ENCODE assay signal across 17 mouse cellular contexts in the genomic region with DNA sequence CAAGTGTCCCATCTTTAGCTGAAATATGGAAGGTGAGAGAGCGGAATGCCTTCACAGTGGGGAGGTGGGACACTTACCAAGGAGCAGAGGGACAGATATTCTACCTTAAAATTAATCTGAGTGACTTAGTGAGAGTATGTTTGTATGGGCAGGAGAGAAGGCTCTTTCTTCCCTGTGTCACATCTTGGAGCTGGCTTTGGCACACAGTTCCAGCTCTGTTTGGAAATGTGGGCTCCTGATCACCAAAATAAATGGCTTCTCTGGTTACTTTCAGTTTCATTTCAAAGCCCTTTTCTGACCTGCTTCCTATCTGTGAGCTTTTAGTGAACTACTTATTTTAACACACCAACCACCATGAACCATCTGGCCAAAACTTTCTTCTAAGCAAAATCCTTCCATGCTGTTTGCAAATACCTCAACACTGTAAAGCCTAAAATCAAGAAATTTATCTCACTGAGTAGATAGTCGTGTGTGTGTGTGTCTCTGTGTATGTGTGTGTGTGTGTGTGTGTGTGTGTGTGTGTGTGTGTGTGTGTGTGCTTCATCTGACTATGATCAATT. TPM values are rescaled to one million over a fixed set of nuclear protein-coding genes. Genes with fewer than 3 reads are reported as not detected.
A peak's percentile ranks its signal among the peaks of the same experiment; 100 is the strongest.
DNase-seq lines count a peak whose midpoint lies in the region; ATAC-seq and TF ChIP-seq lines count a peak whose summit lies in the region.
"Had no signal": no experiment of that assay in that cellular context is flagged by ENCODE, and none has a peak within 500 bp of the region (broad histone marks: within the 10 kb centered on the region; RNA-seq: fewer than 3 reads in every experiment).

No protein-coding gene starts in this region.

- DNase-seq in CD4-positive, CD25-positive, alpha-beta regulatory T cell, adult 2 months (ENCODE audit: low read depth, low spot score), result peak; percentile 57
- DNase-seq in 3134 (ENCODE audit: extremely low read depth, insufficient read length, low spot score) (peak; percentile 20), adipocyte (ENCODE audit: low spot score) (peak; percentile 52)
- no peak for DNase-seq in liver, embryonic 14.5 days (ENCODE audit: low read depth in 3 of 3, low spot score in 3 of 3)
- DNase-seq in cerebellum, postnatal 4 days (ENCODE audit: low spot score in 2 of 2), result no peak
- no peak for DNase-seq in forebrain, embryonic 14.5 days (ENCODE audit: low spot score)
- DNase-seq in embryo, embryonic 10 days (ENCODE audit: low spot score), result no peak
- DNase-seq: cerebellum, adult 18-20 months; heart, postnatal 10 days; kidney, adult 8-10 months; kidney, postnatal 4 days; lung, postnatal 10 days had no signal

- TF ChIP-seq EP300 in liver, embryonic 14.5 days (IDR thresholded peaks at IDR 0.05; ENCODE audit: low read depth), result no peak

- TF ChIP-seq CTCF in liver, embryonic 14.5 days (IDR thresholded peaks at IDR 0.05; ENCODE audit: low read depth), result no peak

- H3K36me3 ChIP-seq in liver, embryonic 14.5 days (replicated peaks; ENCODE audit: control insufficient read depth, insufficient read depth, low read depth), result no peaks in the 10 kb centered on the region
- H3K36me3 ChIP-seq in forebrain, embryonic 14.5 days (ENCODE audit: control insufficient read depth, insufficient read depth, low read length), result no peaks in the 10 kb centered on the region
- H3K36me3 ChIP-seq: forebrain, embryonic 10.5 days; limb, embryonic 12.5 days; midbrain, embryonic 12.5 days had no signal

- H3K27ac ChIP-seq in liver, embryonic 14.5 days, result no peak overlapping the region
- H3K27ac ChIP-seq in forebrain, embryonic 14.5 days (ENCODE audit: low read depth, low read length), result no peak overlapping the region
- H3K27ac ChIP-seq: forebrain, embryonic 10.5 days; hindbrain, embryonic 14.5 days; limb, embryonic 12.5 days; midbrain, embryonic 12.5 days had no signal

- H3K4me3 ChIP-seq in liver, embryonic 14.5 days (ENCODE audit: insufficient read depth in 1 of 2, low read depth in 2 of 2, low read length in 2 of 2), result no peak overlapping the region
- H3K4me3 ChIP-seq in forebrain, embryonic 14.5 days (ENCODE audit: low read depth, low read length), result no peak overlapping the region
- H3K4me3 ChIP-seq: forebrain, embryonic 10.5 days; limb, embryonic 12.5 days; midbrain, embryonic 12.5 days had no signal

- H3K9ac ChIP-seq in liver, embryonic 14.5 days (replicated peaks), result no peak overlapping the region
- no peak overlapping the region for H3K9ac ChIP-seq in forebrain, embryonic 14.5 days (ENCODE audit: low read length)
- H3K9ac ChIP-seq: hindbrain, embryonic 14.5 days; limb, embryonic 12.5 days; midbrain, embryonic 12.5 days had no signal

- 55% methylated on average over 2 of the region's 2 CpGs for WGBS in liver, embryonic 14.5 days (ENCODE audit: insufficient replicate concordance)
- 94% methylated on average over 2 of the region's 2 CpGs for WGBS in forebrain, embryonic 14.5 days

- no peaks in the 10 kb centered on the region for H3K9me3 ChIP-seq in liver, embryonic 14.5 days (ENCODE audit: control insufficient read depth, low read length)
- H3K9me3 ChIP-seq in forebrain, embryonic 14.5 days (replicated peaks; ENCODE audit: control insufficient read depth, low read length), result no peaks in the 10 kb centered on the region
- H3K9me3 ChIP-seq: forebrain, embryonic 10.5 days; limb, embryonic 12.5 days; midbrain, embryonic 12.5 days had no signal

- no peaks in the 10 kb centered on the region for H3K27me3 ChIP-seq in liver, embryonic 14.5 days (ENCODE audit: control insufficient read depth, insufficient read depth, low read length)
- no peaks in the 10 kb centered on the region for H3K27me3 ChIP-seq in forebrain, embryonic 14.5 days (replicated peaks; ENCODE audit: control insufficient read depth, insufficient read depth, low read length)
- H3K27me3 ChIP-seq: limb, embryonic 12.5 days had no signal

- H3K4me2 ChIP-seq in liver, embryonic 14.5 days (ENCODE audit: low read depth), result peak overlapping the region; percentile 17; the same call in 1 of the 2 replicates
- no peak overlapping the region for H3K4me2 ChIP-seq in forebrain, embryonic 14.5 days (ENCODE audit: low read length)
- H3K4me2 ChIP-seq: hindbrain, embryonic 14.5 days; limb, embryonic 12.5 days; midbrain, embryonic 12.5 days had no signal

- peaks cover 34 to 39% of the 10 kb centered on the region in 2 experiments for H3K4me1 ChIP-seq in liver, embryonic 14.5 days (replicated peaks; ENCODE audit: control insufficient read depth in 2 of 2, insufficient read depth in 2 of 2, low read length in 1 of 2)
- 0 out of 2 replicates have a peak, but pooled peaks cover 2% of the 10 kb centered on the region for H3K4me1 ChIP-seq in forebrain, embryonic 14.5 days (ENCODE audit: control insufficient read depth, insufficient read depth, low read length)

- ATAC-seq in CD4-positive, CD25-positive, alpha-beta regulatory T cell, adult 4 months, result no peak
- no peak for ATAC-seq in liver, embryonic 14.5 days (ENCODE audit: insufficient read depth)
- ATAC-seq in forebrain, embryonic 14.5 days, result no peak

RNA-seq across cellular contexts. Expression of a gene that starts 1.5 kb away (rescaled TPM):
- polyA plus RNA-seq in CD4-positive, CD25-positive, alpha-beta regulatory T cell, adult 4 months (2017; shearing (Covaris generic)), result 100 to 1,000 TPM; 109 to 197 TPM
- polyA plus RNA-seq in liver, embryonic 14.5 days (2012; rRNA removed), result 1.2 and 1.5 TPM in 2 replicates
- 2.3 and 2.6 TPM in 2 replicates for polyA plus RNA-seq in liver, embryonic 14.5 days (2014; fragmentation: Nextera tagmentation; extraction: Ambion mirVana)
- polyA plus RNA-seq in forebrain, embryonic 14.5 days (2014; fragmentation: Nextera tagmentation; extraction: Ambion mirVana), result 1.2 and 2.2 TPM in 2 replicates

RNA-seq across cellular contexts. Expression of a gene that starts 59.0 kb away (rescaled TPM):
- polyA plus RNA-seq in CD4-positive, CD25-positive, alpha-beta regulatory T cell, adult 4 months (2017; shearing (Covaris generic)), result under 1 TPM in 1 of 2 experiments, not detected in 1; 0.32 TPM
- 2.9 TPM in 2 replicates for polyA plus RNA-seq in liver, embryonic 14.5 days (2012; rRNA removed)
- 4.6 and 4.9 TPM in 2 replicates for polyA plus RNA-seq in liver, embryonic 14.5 days (2014; fragmentation: Nextera tagmentation; extraction: Ambion mirVana)
- 3.1 and 3.2 TPM in 2 replicates for polyA plus RNA-seq in forebrain, embryonic 14.5 days (2014; fragmentation: Nextera tagmentation; extraction: Ambion mirVana)

Comparison
In these comparisons a context has a peak if more than half of its experiments do, and no peak if none do; other contexts are left out.
1. DNase-seq: peak in CD4-positive, CD25-positive, alpha-beta regulatory T cell, adult 2 months (single experiment), 3134 (single experiment) and adipocyte (single experiment); none in liver, embryonic 14.5 days (0 of 3), cerebellum, postnatal 4 days (0 of 2), forebrain, embryonic 14.5 days (single experiment) and embryo, embryonic 10 days (single experiment).
2. RNA of a gene that starts 1.5 kb away (polyA plus RNA-seq): 109 to 197 TPM in CD4-positive, CD25-positive, alpha-beta regulatory T cell, adult 4 months; 1.2 to 2.6 TPM in liver, embryonic 14.5 days and 1.2 to 2.2 TPM in forebrain, embryonic 14.5 days; every median in the first group is over 10 times any median in the second.